Mouse (Mus musculus): ENCODE results near the gene Flywch2. TPM values are rescaled to one million over a fixed set of nuclear protein-coding genes. Genes with fewer than 3 reads are reported as not detected.
A peak's percentile ranks its signal among the peaks of the same experiment; 100 is the strongest.

The Flywch2 gene
- 10 to 100 TPM in 1 of 2 experiments, 1 to 10 TPM in 1; 8.2 to 10.9 TPM for total RNA-seq (2021)
- long read RNA-seq, experiment 1 = 0 reads
- long read RNA-seq, experiment 2, partial matches to known transcripts = 1 of 1 reads
- long read RNA-seq, experiment 2, other reads (novel, unspliced or antisense) = 0 of 1 reads

GRCm38 (mm10) chr17:23785561-23786471, at the start of gene Flywch2:
Gene Flywch2 (minus strand): TSS chr17:23786081.
- DNase-seq (ENCODE audit: low spot score in 2 of 2) = peak; percentile 60 to 67

- DNase-seq (ENCODE audit: low spot score in 2 of 2) = no peak
Measured at GRCm38 (mm10) chr17:23831201-23831600, 45.3 kb upstream of the Flywch2 start.

- peak; percentile 73 to 78 for DNase-seq (ENCODE audit: low spot score in 2 of 2)
Measured at GRCm38 (mm10) chr17:23829064-23829619, 43.3 kb upstream of the Flywch2 start, which contains the start of gene Elob. Gene Elob (minus strand): TSS chr17:23829136.

GRCm38 (mm10) chr17:23828271-23829001, 42.6 kb upstream of the Flywch2 start:
- DNase-seq (ENCODE audit: low spot score in 2 of 2) = peak; percentile 51 to 54

GRCm38 (mm10) chr17:23825591-23825990, 39.7 kb upstream of the Flywch2 start:
- no peak for DNase-seq (ENCODE audit: low spot score in 2 of 2)

- no peak for DNase-seq (ENCODE audit: low spot score in 2 of 2)
Measured at GRCm38 (mm10) chr17:23823614-23824013, 37.7 kb upstream of the Flywch2 start.

- no peak for DNase-seq (ENCODE audit: low spot score in 2 of 2)
Measured at GRCm38 (mm10) chr17:23823018-23823417, 37.1 kb upstream of the Flywch2 start.

GRCm38 (mm10) chr17:23822094-23822493, 36.2 kb upstream of the Flywch2 start:
- DNase-seq (ENCODE audit: low spot score in 2 of 2) = no peak

- no peak for DNase-seq (ENCODE audit: low spot score in 2 of 2)
Measured at GRCm38 (mm10) chr17:23820731-23821130, 34.9 kb upstream of the Flywch2 start.

- no peak for DNase-seq (ENCODE audit: low spot score in 2 of 2)
Measured at GRCm38 (mm10) chr17:23819235-23819634, 33.4 kb upstream of the Flywch2 start.

- DNase-seq (ENCODE audit: low spot score in 2 of 2) = no peak
Measured at GRCm38 (mm10) chr17:23818579-23818978, 32.7 kb upstream of the Flywch2 start.

- DNase-seq (ENCODE audit: low spot score in 2 of 2) = no peak
Measured at GRCm38 (mm10) chr17:23815641-23816040, 29.8 kb upstream of the Flywch2 start.

- DNase-seq (ENCODE audit: low spot score in 2 of 2) = no peak
Measured at GRCm38 (mm10) chr17:23807918-23808317, 22.0 kb upstream of the Flywch2 start.

- peak in 1 of 2 experiments; percentile 53 for DNase-seq (ENCODE audit: low spot score in 2 of 2)
Measured at GRCm38 (mm10) chr17:23806867-23807266, 21.0 kb upstream of the Flywch2 start.

- DNase-seq (ENCODE audit: low spot score in 2 of 2) = no peak
Measured at GRCm38 (mm10) chr17:23804426-23805085, 18.7 kb upstream of the Flywch2 start.

GRCm38 (mm10) chr17:23803366-23804041, 17.6 kb upstream of the Flywch2 start:
- DNase-seq (ENCODE audit: low spot score in 2 of 2) = peak; percentile 79 to 80

GRCm38 (mm10) chr17:23802746-23803365, 17.0 kb upstream of the Flywch2 start:
- DNase-seq (ENCODE audit: low spot score in 2 of 2) = peak; percentile 89 to 90

- DNase-seq (ENCODE audit: low spot score in 2 of 2) = no peak
Measured at GRCm38 (mm10) chr17:23801627-23802026, 15.7 kb upstream of the Flywch2 start.

- no peak for DNase-seq (ENCODE audit: low spot score in 2 of 2)
Measured at GRCm38 (mm10) chr17:23797316-23797715, 11.4 kb upstream of the Flywch2 start.

- no peak for DNase-seq (ENCODE audit: low spot score in 2 of 2)
Measured at GRCm38 (mm10) chr17:23795323-23795722, 9.4 kb upstream of the Flywch2 start.

Data from adrenal gland, adult 18-20 months (tissue).